ENCODE assay signal across 27 mouse cellular contexts in genomic region chr1:152416306-152416904, GRCm38 (mm10). TPM values are rescaled to one million over a fixed set of nuclear protein-coding genes. Genes with fewer than 3 reads are reported as not detected.
A peak's percentile ranks its signal among the peaks of the same experiment; 100 is the strongest.
DNase-seq lines count a peak whose midpoint lies in the region; ATAC-seq and TF ChIP-seq lines count a peak whose summit lies in the region.
"Had no signal": no experiment of that assay in that cellular context is flagged by ENCODE, and none has a peak within 500 bp of the region (broad histone marks: within the 10 kb centered on the region; RNA-seq: fewer than 3 reads in every experiment).

No protein-coding gene starts in this region.

- no peak overlapping the region for H3K9ac ChIP-seq in heart, embryonic 12.5 days
- no peak overlapping the region for H3K9ac ChIP-seq in kidney, embryonic 14.5 days (ENCODE audit: low read depth, low read length)
- H3K9ac ChIP-seq in lung, embryonic 14.5 days = no peak overlapping the region
- no peak overlapping the region for H3K9ac ChIP-seq in stomach, embryonic 14.5 days (replicated peaks; ENCODE audit: low read depth, low read length)
- H3K9ac ChIP-seq: embryonic facial prominence, embryonic 13.5 days; forebrain, embryonic 13.5 days; hindbrain, embryonic 15.5 days; limb, embryonic 13.5 days; liver, embryonic 12.5 days; midbrain, embryonic 15.5 days; neural tube, embryonic 13.5 days had no signal

- no peak overlapping the region for H3K4me3 ChIP-seq in heart, embryonic 12.5 days
- H3K4me3 ChIP-seq in kidney, embryonic 14.5 days (ENCODE audit: low read length) = no peak overlapping the region
- no peak overlapping the region for H3K4me3 ChIP-seq in lung, embryonic 14.5 days (ENCODE audit: low read depth, low read length)
- no peak overlapping the region for H3K4me3 ChIP-seq in stomach, embryonic 14.5 days (ENCODE audit: low read depth, low read length)
- H3K4me3 ChIP-seq: embryonic facial prominence, embryonic 13.5 days; erythroblast, embryonic 14.5 days; forebrain, embryonic 13.5 days; hindbrain, embryonic 15.5 days; limb, embryonic 13.5 days; liver, embryonic 12.5 days; midbrain, embryonic 15.5 days; myocyte; neural tube, embryonic 13.5 days had no signal

- H3K4me2 ChIP-seq in heart, embryonic 12.5 days = no peak overlapping the region
- H3K4me2 ChIP-seq in kidney, embryonic 14.5 days (replicated peaks; ENCODE audit: low read depth, low read length) = no peak overlapping the region
- H3K4me2 ChIP-seq in lung, embryonic 14.5 days = no peak overlapping the region
- no peak overlapping the region for H3K4me2 ChIP-seq in stomach, embryonic 14.5 days (replicated peaks; ENCODE audit: low read depth, low read length)
- H3K4me2 ChIP-seq: embryonic facial prominence, embryonic 13.5 days; forebrain, embryonic 13.5 days; hindbrain, embryonic 15.5 days; limb, embryonic 13.5 days; liver, embryonic 12.5 days; midbrain, embryonic 15.5 days; neural tube, embryonic 13.5 days had no signal

- H3K9me3 ChIP-seq in heart, embryonic 12.5 days (replicated peaks) = peaks cover 6% of the 10 kb centered on the region; the same call in 1 of the 2 replicates
- H3K9me3 ChIP-seq in kidney, embryonic 14.5 days (ENCODE audit: control insufficient read depth, low read length) = 0 out of 2 replicates have a peak, but pooled peaks cover 3% of the 10 kb centered on the region
- peaks cover 8% of the 10 kb centered on the region for H3K9me3 ChIP-seq in lung, embryonic 14.5 days (ENCODE audit: low read depth, low read length)
- H3K9me3 ChIP-seq in stomach, embryonic 14.5 days (ENCODE audit: control insufficient read depth, low read depth, low read length) = peaks cover 5% of the 10 kb centered on the region; the same call in 1 of the 2 replicates
- H3K9me3 ChIP-seq: hindbrain, embryonic 15.5 days; liver, embryonic 12.5 days; midbrain, embryonic 15.5 days had no signal

- TF ChIP-seq CTCF in lung, embryonic 14.5 days (IDR thresholded peaks at IDR 0.05; ENCODE audit: low read depth) = no peak

- DNase-seq in heart, adult 8-10 months (ENCODE audit: low spot score) = no peak
- no peak for DNase-seq in kidney, adult 18-20 months
- DNase-seq in lung, embryonic 14.5 days = peak; percentile 89
- no peak for DNase-seq in lung, adult 18-20 months
- no peak for DNase-seq in layer of hippocampus, adult 9-10 months (ENCODE audit: low spot score)
- DNase-seq: adrenal gland, postnatal 14 days; cerebellum, adult 2 months; cerebellum, postnatal 36 days; embryo, embryonic 11 days; gastrocnemius, postnatal 36 days; layer of hippocampus, adult 9-11 months; retina, postnatal 1 day; right cerebral cortex, postnatal 25 days; spleen, adult 18-20 months had no signal

- H3K4me1 ChIP-seq in heart, embryonic 12.5 days (replicated peaks) = peaks cover 32% of the 10 kb centered on the region
- H3K4me1 ChIP-seq in kidney, embryonic 14.5 days (ENCODE audit: control insufficient read depth, insufficient read depth, low read length) = no peaks in the 10 kb centered on the region
- peaks cover 12% of the 10 kb centered on the region; the same call in 1 of the 2 replicates for H3K4me1 ChIP-seq in lung, embryonic 14.5 days (ENCODE audit: insufficient read depth)
- peaks cover 15% of the 10 kb centered on the region for H3K4me1 ChIP-seq in stomach, embryonic 14.5 days (ENCODE audit: control insufficient read depth, insufficient read depth, low read length)
- H3K4me1 ChIP-seq: liver, embryonic 12.5 days had no signal

- peak; percentile 39; the same call in 1 of the 2 replicates for ATAC-seq in heart, embryonic 12.5 days (ENCODE audit: insufficient number of reproducible peaks, low FRiP score)
- peak; percentile 75 for ATAC-seq in kidney, embryonic 14.5 days (ENCODE audit: low FRiP score, low TSS enrichment)
- peak; percentile 72 for ATAC-seq in lung, embryonic 14.5 days (ENCODE audit: insufficient read depth)
- 0 out of 2 replicates have a peak, but pooled peaks have one; percentile 16 for ATAC-seq in stomach, embryonic 14.5 days (ENCODE audit: insufficient number of reproducible peaks, insufficient read depth, low FRiP score, low read depth)
- ATAC-seq: forebrain, embryonic 13.5 days; liver, embryonic 12.5 days; midbrain, embryonic 15.5 days had no signal

- WGBS in heart, embryonic 12.5 days = 44% methylated on average over 13 of the region's 13 CpGs
- 36% methylated on average over 13 of the region's 13 CpGs for WGBS in kidney, embryonic 14.5 days
- WGBS in lung, embryonic 14.5 days = 32% methylated on average over 13 of the region's 13 CpGs
- WGBS in stomach, embryonic 14.5 days = 52% methylated on average over 13 of the region's 13 CpGs

- no peaks in the 10 kb centered on the region for H3K27me3 ChIP-seq in heart, embryonic 12.5 days (replicated peaks)
- H3K27me3 ChIP-seq in kidney, embryonic 14.5 days (ENCODE audit: control insufficient read depth, insufficient read depth, low read length) = no peaks in the 10 kb centered on the region
- H3K27me3 ChIP-seq in lung, embryonic 14.5 days (ENCODE audit: insufficient read depth, low read length) = 0 out of 2 replicates have a peak, but pooled peaks cover 4% of the 10 kb centered on the region
- H3K27me3 ChIP-seq in stomach, embryonic 14.5 days (ENCODE audit: control insufficient read depth, insufficient read depth, low read length) = no peaks in the 10 kb centered on the region
- H3K27me3 ChIP-seq: embryonic facial prominence, embryonic 13.5 days; forebrain, embryonic 13.5 days; hindbrain, embryonic 15.5 days; limb, embryonic 13.5 days; liver, embryonic 12.5 days; midbrain, embryonic 15.5 days; neural tube, embryonic 13.5 days had no signal

- H3K27ac ChIP-seq in heart, embryonic 12.5 days (ENCODE audit: poor library complexity, severe bottlenecking) = 0 out of 2 replicates have a peak overlapping the region, but pooled peaks have one; percentile 39
- H3K27ac ChIP-seq in kidney, embryonic 14.5 days (ENCODE audit: low read depth, low read length) = no peak overlapping the region
- H3K27ac ChIP-seq in lung, embryonic 14.5 days (ENCODE audit: low read depth) = no peak overlapping the region
- H3K27ac ChIP-seq in stomach, embryonic 14.5 days (ENCODE audit: low read length) = no peak overlapping the region
- H3K27ac ChIP-seq: embryonic facial prominence, embryonic 13.5 days; forebrain, embryonic 13.5 days; hindbrain, embryonic 15.5 days; limb, embryonic 13.5 days; liver, embryonic 12.5 days; midbrain, embryonic 15.5 days; neural tube, embryonic 13.5 days had no signal

- peaks cover 5% of the 10 kb centered on the region; the same call in 1 of the 2 replicates for H3K36me3 ChIP-seq in heart, embryonic 12.5 days
- H3K36me3 ChIP-seq in kidney, embryonic 14.5 days (ENCODE audit: control insufficient read depth, insufficient read depth, low read length) = no peaks in the 10 kb centered on the region
- no peaks in the 10 kb centered on the region for H3K36me3 ChIP-seq in lung, embryonic 14.5 days (ENCODE audit: insufficient read depth)
- no peaks in the 10 kb centered on the region for H3K36me3 ChIP-seq in stomach, embryonic 14.5 days (ENCODE audit: control insufficient read depth, insufficient read depth, low read length)
- H3K36me3 ChIP-seq: embryonic facial prominence, embryonic 13.5 days; hindbrain, embryonic 15.5 days; liver, embryonic 12.5 days; midbrain, embryonic 15.5 days; neural tube, embryonic 13.5 days had no signal

RNA-seq across cellular contexts. Expression of gene Colgalt2, which starts 16.8 kb away (rescaled TPM):
- polyA plus RNA-seq in heart, embryonic 12.5 days (2016; fragmentation: Nextera tagmentation; extraction: Ambion mirVana) = 5.5 TPM in 2 replicates
- 1 to 10 TPM; 2.6 to 3.2 (median 2.7) TPM for total RNA-seq in heart, adult 8-10 months (2022)
- 1.0 and 1.3 TPM in 2 replicates for polyA plus RNA-seq in kidney, embryonic 14.5 days (2014; fragmentation: Nextera tagmentation; extraction: Ambion mirVana)
- 0.78 and 0.92 TPM in 2 replicates for polyA plus RNA-seq in lung, embryonic 14.5 days (2014; fragmentation: Nextera tagmentation; extraction: Ambion mirVana)
- polyA plus RNA-seq in stomach, embryonic 14.5 days (2014; fragmentation: Nextera tagmentation; extraction: Ambion mirVana) = 2.1 and 2.2 TPM in 2 replicates
- total RNA-seq: hematopoietic stem cell, adult 5-6 weeks had no signal
- polyA plus RNA-seq: erythroblast, embryonic 14.5 days; myocyte had no signal

RNA-seq across cellular contexts. Expression of gene Tsen15, which starts 29.9 kb away (rescaled TPM):
- polyA plus RNA-seq in heart, embryonic 12.5 days (2016; fragmentation: Nextera tagmentation; extraction: Ambion mirVana) = 64.2 and 64.6 TPM in 2 replicates
- total RNA-seq in heart, adult 8-10 months (2022) = 10 to 100 TPM; 17.3 to 23.2 (median 20.7) TPM
- 83.5 and 102 TPM in 2 replicates for polyA plus RNA-seq in kidney, embryonic 14.5 days (2014; fragmentation: Nextera tagmentation; extraction: Ambion mirVana)
- polyA plus RNA-seq in lung, embryonic 14.5 days (2014; fragmentation: Nextera tagmentation; extraction: Ambion mirVana) = 87.2 and 90.3 TPM in 2 replicates
- polyA plus RNA-seq in stomach, embryonic 14.5 days (2014; fragmentation: Nextera tagmentation; extraction: Ambion mirVana) = 82.8 and 87.7 TPM in 2 replicates

Comparison
In these comparisons a context has a peak if more than half of its experiments do, and no peak if none do; other contexts are left out.
1. ATAC-seq: peak in every context shown above with its lines; median percentile 75 in kidney, embryonic 14.5 days; 72 in lung, embryonic 14.5 days; 39 in heart, embryonic 12.5 days; 16 in stomach, embryonic 14.5 days.